Mouse (Mus musculus): ENCODE results near the gene Gosr2.

DNA sequence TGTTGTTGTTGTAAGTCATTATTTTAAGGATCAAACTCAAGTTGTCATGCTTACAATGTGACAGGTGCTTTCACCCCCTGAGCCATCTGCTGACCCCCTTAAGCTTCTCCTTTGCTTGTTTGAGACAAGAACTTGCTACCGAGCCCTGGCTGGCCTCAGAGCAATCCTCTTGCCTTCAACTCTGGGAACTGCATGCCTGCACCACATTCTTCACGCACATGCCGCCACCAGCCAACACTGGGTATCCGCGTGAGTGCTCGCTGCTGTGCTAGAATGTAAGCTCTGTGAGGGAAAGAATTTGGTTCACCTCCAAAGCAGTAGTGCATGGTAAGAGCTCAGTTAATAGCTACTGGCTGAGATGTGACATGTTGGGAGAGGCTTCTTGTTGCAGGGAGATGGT lies 61.4 kb downstream of the Gosr2 start:
- TF ChIP-seq CTCF (IDR thresholded peaks at IDR 0.05; ENCODE audit: low read depth) = no peak
- TF ChIP-seq EP300 (optimal IDR thresholded peaks at IDR 0.05) = no peak

Data from stomach, postnatal 0 days (tissue).